Mouse (Mus musculus) ES-E14 (cell line): Measurements from ENCODE around the gene Brap. TPM values are rescaled to one million over a fixed set of nuclear protein-coding genes. Genes with fewer than 3 reads are reported as not detected.

Source experiments
- DNase-seq: peaks from one replicate; pipeline ENCODE4 v3.0.0-alpha.2; 2013; ENCODE audit warnings: low read depth, low spot score
- H3K27ac ChIP-seq: 2 replicates; pipeline ENCODE4 v1.5.1; 2012; ENCODE audit warnings: low read depth, mild to moderate bottlenecking, low read length, moderate library complexity, mixed read lengths; ENCODE audit not compliant: poor library complexity, insufficient read depth, severe bottlenecking
- H3K36me3 ChIP-seq: 2 replicates; pipeline ENCODE4 v1.6.1; 2012; ENCODE audit warnings: mild to moderate bottlenecking, low read length, moderate library complexity, mixed read lengths; ENCODE audit not compliant: control insufficient read depth, poor library complexity, insufficient read depth, severe bottlenecking
- H3K4me1 ChIP-seq, 2 experiments: fragments of 150-350 bp in 1 of 2; sonication (generic) in 1 of 2; 2 replicates each; pipeline ENCODE4 v1.6.1; 2012; ENCODE audit warnings: low read length in 2 of 2, mild to moderate bottlenecking in 1 of 2, mixed read lengths in 1 of 2; ENCODE audit not compliant: control insufficient read depth in 2 of 2, insufficient read depth in 2 of 2, poor library complexity in 1 of 2
- H3K4me3 ChIP-seq, 2 experiments: fragments of 150-350 bp in 1 of 2; sonication (generic) in 1 of 2; 2 replicates each; pipeline ENCODE4 v1.5.1; 2012; ENCODE audit warnings: low read length in 2 of 2, low read depth in 1 of 2, mild to moderate bottlenecking in 1 of 2, mixed read lengths in 1 of 2; ENCODE audit not compliant: insufficient read depth in 1 of 2, poor library complexity in 1 of 2, severe bottlenecking in 1 of 2
- H3K9ac ChIP-seq: 2 replicates; pipeline ENCODE4 v1.6.1; 2012; ENCODE audit warnings: low read depth, mild to moderate bottlenecking, low read length, mixed read lengths; ENCODE audit not compliant: poor library complexity, insufficient read depth, severe bottlenecking
- H3K9me3 ChIP-seq: fragments of 150-350 bp; sonication (generic); 2 replicates; pipeline ENCODE4 v1.6.1; 2012; ENCODE audit warnings: low read depth, mild to moderate bottlenecking, low read length; ENCODE audit not compliant: control insufficient read depth, insufficient read depth
- CHD2 ChIP-seq: IDR thresholded peaks from 2 replicates; pipeline ENCODE4 v1.6.1; 2014; ENCODE audit warnings: mild to moderate bottlenecking, low read depth, low read length, inconsistent platforms
- HCFC1 ChIP-seq: IDR thresholded peaks from 2 replicates; pipeline ENCODE4 v1.6.1; 2012; ENCODE audit warnings: low read length, inconsistent platforms, borderline replicate concordance; ENCODE audit not compliant: insufficient read depth
- MAFK ChIP-seq: IDR thresholded peaks from 2 replicates; pipeline ENCODE4 v1.6.1; 2014; ENCODE audit warnings: mild to moderate bottlenecking, low read depth, low read length, inconsistent platforms; ENCODE audit not compliant: insufficient read depth
- ZC3H11A ChIP-seq: IDR thresholded peaks from 2 replicates; pipeline ENCODE4 v1.6.1; 2012; ENCODE audit warnings: low read depth, mild to moderate bottlenecking, inconsistent platforms, low read length, borderline replicate concordance
- ZNF384 ChIP-seq: IDR thresholded peaks from 2 replicates; pipeline ENCODE4 v1.6.1; 2012; ENCODE audit warnings: low read depth, low read length, inconsistent platforms
- in situ Hi-C, 2 experiments: fragments of 600-800 bp; cut with MboI; formaldehyde crosslinking; loops; one replicate each; pipeline ENCODE4 v1.15.1; 2025; ENCODE audit warnings: low sequenced_read_pairs in 2 of 2, inconsistent platforms in 1 of 2; ENCODE audit not compliant: unreplicated experiment in 2 of 2
- total RNA-seq: library from RNA; depleted of rRNA; stranded (reverse); fragments of 300-350 nt; gene quantifications from 2 replicates; pipeline ENCODE4 v1.2.3, GENCODE M21; 2012

Brap gene
- total RNA-seq, 1 experiment = 31.8 TPM

GRCm38 (mm10) chr5:121718462-121718861, 58.1 kb downstream of the Brap start:
- H3K27ac ChIP-seq = no peak overlapping the region
- in situ Hi-C loops = no loop called here
- no peaks in the 10 kb centered on the region for H3K9me3 ChIP-seq
- H3K4me3 ChIP-seq = no peak overlapping the region
- H3K36me3 ChIP-seq = no peaks in the 10 kb centered on the region; the same call in 1 of the 2 replicates
- DNase-seq = no peak
- TF ChIP-seq MAFK (no peak), CHD2 (no peak), HCFC1 (no peak), ZNF384 (no peak), ZC3H11A (no peak)
- no peak overlapping the region for H3K9ac ChIP-seq
- peaks cover 8 to 20% of the 10 kb centered on the region in 2 experiments for H3K4me1 ChIP-seq

- no peak overlapping the region for H3K9ac ChIP-seq
- peaks cover 5 to 10% of the 10 kb centered on the region in 2 experiments for H3K4me1 ChIP-seq
- in situ Hi-C loops = no loop called here
- no peaks in the 10 kb centered on the region for H3K9me3 ChIP-seq
- DNase-seq = no peak
- TF ChIP-seq CHD2 (no peak), MAFK (no peak), ZC3H11A (no peak), ZNF384 (no peak), HCFC1 (no peak)
- no peak overlapping the region for H3K4me3 ChIP-seq
- H3K36me3 ChIP-seq = no peaks in the 10 kb centered on the region; the same call in 1 of the 2 replicates
- H3K27ac ChIP-seq = no peak overlapping the region
Measured at GRCm38 (mm10) chr5:121720888-121721585, 60.7 kb downstream of the Brap start.

- no peaks in the 10 kb centered on the region; the same call in 1 of the 2 replicates for H3K36me3 ChIP-seq
- DNase-seq = no peak
- TF ChIP-seq ZNF384 (no peak), MAFK (no peak), CHD2 (no peak), ZC3H11A (no peak), HCFC1 (no peak)
- H3K4me1 ChIP-seq = peaks cover 5% of the 10 kb centered on the region in 2 experiments
- in situ Hi-C loops = no loop called here
- no peak overlapping the region for H3K27ac ChIP-seq
- H3K4me3 ChIP-seq = no peak overlapping the region
- no peaks in the 10 kb centered on the region for H3K9me3 ChIP-seq
- no peak overlapping the region for H3K9ac ChIP-seq
Measured at GRCm38 (mm10) chr5:121721841-121722240, 61.5 kb downstream of the Brap start.

- no peak for TF ChIP-seq ZC3H11A
- TF ChIP-seq CHD2 = no peak
- no peak for TF ChIP-seq ZNF384
- TF ChIP-seq HCFC1 = no peak
- TF ChIP-seq MAFK = no peak
- H3K9ac ChIP-seq = no peak overlapping the region
- no peak for DNase-seq
- in situ Hi-C loops = no loop called here
- H3K36me3 ChIP-seq = no peaks in the 10 kb centered on the region; the same call in 1 of the 2 replicates
- no peaks in the 10 kb centered on the region for H3K9me3 ChIP-seq
- H3K27ac ChIP-seq = no peak overlapping the region
- H3K4me3 ChIP-seq = no peak overlapping the region
- peaks cover 3% of the 10 kb centered on the region in 2 experiments; a peak in 1 of 4 replicates for H3K4me1 ChIP-seq
Measured at GRCm38 (mm10) chr5:121724678-121725077, 64.3 kb downstream of the Brap start.
